Mouse (Mus musculus): ENCODE measurements around the gene Mtmr6. TPM values are rescaled to one million over a fixed set of nuclear protein-coding genes. Genes with fewer than 3 reads are reported as not detected.

Mtmr6 gene
- polyA plus RNA-seq, 1 experiment, result 92.1 TPM

DNA sequence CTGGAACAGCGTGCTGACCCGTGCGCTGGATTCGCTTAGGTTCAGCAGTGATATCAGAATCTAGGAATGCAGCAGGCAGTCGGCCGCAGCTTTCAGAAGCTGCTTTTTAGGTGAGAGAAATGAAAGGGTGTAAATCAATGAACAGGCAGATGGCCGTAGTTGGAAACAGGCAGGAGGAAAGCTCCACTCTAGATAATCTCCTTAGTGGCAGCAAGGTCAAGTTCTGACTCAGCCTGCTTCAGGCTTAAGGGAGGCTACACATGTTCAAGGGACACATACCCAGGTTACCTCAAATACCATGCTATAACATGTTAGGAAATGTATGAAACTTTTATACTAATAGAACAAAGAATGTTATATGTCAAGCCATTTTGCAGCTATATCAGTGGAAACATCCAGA is 2.7 kb upstream of the Mtmr6 start:
- Histone ChIP-seq H3K4me1 (ENCODE audit: control insufficient read depth, insufficient read depth, low read length) (peaks cover 2% of the 10 kb centered on the region; the same call in 1 of the 2 replicates), H3K27me3 (ENCODE audit: control insufficient read depth, insufficient read depth, low read length) (no peaks in the 10 kb centered on the region), H3K4me3 (ENCODE audit: control insufficient read depth, low read depth, low read length) (no peak overlapping the region), H3K27ac (ENCODE audit: control insufficient read depth, insufficient read depth, low read depth, low read length) (no peak overlapping the region), H3K36me3 (ENCODE audit: control insufficient read depth, insufficient read depth, low read length) (no peaks in the 10 kb centered on the region)
- TF ChIP-seq POLR2A (IDR thresholded peaks at IDR 0.05; ENCODE audit: control insufficient read depth, low read depth, low read length), result no peak
- TF ChIP-seq CTCF (IDR thresholded peaks at IDR 0.05; ENCODE audit: control insufficient read depth, insufficient read depth, insufficient replicate concordance, low read depth, low read length), result no peak

GRCm38 (mm10) chr14:60269333-60269732 is 4.3 kb downstream of the Mtmr6 start:
- no peak overlapping the region for H3K27ac ChIP-seq (ENCODE audit: control insufficient read depth, insufficient read depth, low read depth, low read length)
- TF ChIP-seq POLR2A (IDR thresholded peaks at IDR 0.05; ENCODE audit: control insufficient read depth, low read depth, low read length), result no peak
- TF ChIP-seq CTCF (IDR thresholded peaks at IDR 0.05; ENCODE audit: control insufficient read depth, insufficient read depth, insufficient replicate concordance, low read depth, low read length), result no peak
- no peak overlapping the region for H3K4me3 ChIP-seq (ENCODE audit: control insufficient read depth, low read depth, low read length)
- H3K36me3 ChIP-seq (ENCODE audit: control insufficient read depth, insufficient read depth, low read length), result no peaks in the 10 kb centered on the region; the same call in 1 of the 2 replicates
- H3K27me3 ChIP-seq (ENCODE audit: control insufficient read depth, insufficient read depth, low read length), result no peaks in the 10 kb centered on the region
- H3K4me1 ChIP-seq (ENCODE audit: control insufficient read depth, insufficient read depth, low read length), result peaks cover 2% of the 10 kb centered on the region; the same call in 1 of the 2 replicates

GRCm38 (mm10) chr14:60273346-60273745 is 8.3 kb downstream of the Mtmr6 start:
- Histone ChIP-seq H3K4me1 (ENCODE audit: control insufficient read depth, insufficient read depth, low read length) (no peaks in the 10 kb centered on the region), H3K27ac (ENCODE audit: control insufficient read depth, insufficient read depth, low read depth, low read length) (no peak overlapping the region), H3K4me3 (ENCODE audit: control insufficient read depth, low read depth, low read length) (no peak overlapping the region), H3K27me3 (ENCODE audit: control insufficient read depth, insufficient read depth, low read length) (no peaks in the 10 kb centered on the region), H3K36me3 (ENCODE audit: control insufficient read depth, insufficient read depth, low read length) (no peaks in the 10 kb centered on the region; the same call in 1 of the 2 replicates)
- TF ChIP-seq CTCF (IDR thresholded peaks at IDR 0.05; ENCODE audit: control insufficient read depth, insufficient read depth, insufficient replicate concordance, low read depth, low read length) (no peak), POLR2A (IDR thresholded peaks at IDR 0.05; ENCODE audit: control insufficient read depth, low read depth, low read length) (no peak)

- no peak for TF ChIP-seq CTCF (IDR thresholded peaks at IDR 0.05; ENCODE audit: control insufficient read depth, insufficient read depth, insufficient replicate concordance, low read depth, low read length)
- TF ChIP-seq POLR2A (IDR thresholded peaks at IDR 0.05; ENCODE audit: control insufficient read depth, low read depth, low read length), result no peak
- H3K4me1 ChIP-seq (ENCODE audit: control insufficient read depth, insufficient read depth, low read length), result no peaks in the 10 kb centered on the region
- H3K36me3 ChIP-seq (ENCODE audit: control insufficient read depth, insufficient read depth, low read length), result no peaks in the 10 kb centered on the region
- no peak overlapping the region for H3K27ac ChIP-seq (ENCODE audit: control insufficient read depth, insufficient read depth, low read depth, low read length)
- H3K4me3 ChIP-seq (ENCODE audit: control insufficient read depth, low read depth, low read length), result no peak overlapping the region
- H3K27me3 ChIP-seq (ENCODE audit: control insufficient read depth, insufficient read depth, low read length), result no peaks in the 10 kb centered on the region
Observed at GRCm38 (mm10) chr14:60275301-60276276, 10.6 kb downstream of the Mtmr6 start.

- Histone ChIP-seq H3K27me3 (ENCODE audit: control insufficient read depth, insufficient read depth, low read length) (no peaks in the 10 kb centered on the region), H3K36me3 (ENCODE audit: control insufficient read depth, insufficient read depth, low read length) (peaks cover 4% of the 10 kb centered on the region), H3K4me3 (ENCODE audit: control insufficient read depth, low read depth, low read length) (no peak overlapping the region), H3K4me1 (ENCODE audit: control insufficient read depth, insufficient read depth, low read length) (0 out of 2 replicates have a peak, but pooled peaks cover 3% of the 10 kb centered on the region), H3K27ac (ENCODE audit: control insufficient read depth, insufficient read depth, low read depth, low read length) (no peak overlapping the region)
- no peak for TF ChIP-seq POLR2A (IDR thresholded peaks at IDR 0.05; ENCODE audit: control insufficient read depth, low read depth, low read length)
- no peak for TF ChIP-seq CTCF (IDR thresholded peaks at IDR 0.05; ENCODE audit: control insufficient read depth, insufficient read depth, insufficient replicate concordance, low read depth, low read length)
Observed at GRCm38 (mm10) chr14:60286194-60286863, 21.3 kb downstream of the Mtmr6 start.

GRCm38 (mm10) chr14:60290363-60290762 is 25.3 kb downstream of the Mtmr6 start:
- H3K27ac ChIP-seq (ENCODE audit: control insufficient read depth, insufficient read depth, low read depth, low read length), result no peak overlapping the region
- H3K27me3 ChIP-seq (ENCODE audit: control insufficient read depth, insufficient read depth, low read length), result no peaks in the 10 kb centered on the region
- H3K4me1 ChIP-seq (ENCODE audit: control insufficient read depth, insufficient read depth, low read length), result no peaks in the 10 kb centered on the region
- TF ChIP-seq POLR2A (IDR thresholded peaks at IDR 0.05; ENCODE audit: control insufficient read depth, low read depth, low read length) (no peak), CTCF (IDR thresholded peaks at IDR 0.05; ENCODE audit: control insufficient read depth, insufficient read depth, insufficient replicate concordance, low read depth, low read length) (no peak)
- peaks cover 5% of the 10 kb centered on the region for H3K36me3 ChIP-seq (ENCODE audit: control insufficient read depth, insufficient read depth, low read length)
- H3K4me3 ChIP-seq (ENCODE audit: control insufficient read depth, low read depth, low read length), result no peak overlapping the region

DNA sequence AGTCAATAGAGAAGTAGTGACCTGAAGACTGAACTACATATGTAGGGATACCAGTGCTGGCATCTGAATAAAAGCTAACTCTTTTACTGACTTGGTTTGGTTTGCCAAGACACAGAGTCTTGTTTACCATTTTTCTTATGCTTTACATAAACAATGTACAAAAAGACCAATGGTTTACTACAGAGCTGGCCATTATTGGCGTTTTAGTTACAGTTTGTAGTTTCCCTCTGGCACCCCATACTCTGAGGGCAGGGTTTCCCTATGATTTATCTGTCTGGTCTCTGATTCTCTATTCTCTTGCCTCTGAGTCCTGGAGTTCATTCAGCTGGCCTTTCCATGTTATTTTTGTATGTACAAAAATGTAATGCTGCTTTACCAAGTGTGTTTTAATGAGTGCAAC is 30.5 kb downstream of the Mtmr6 start:
- peaks cover 4% of the 10 kb centered on the region for H3K36me3 ChIP-seq (ENCODE audit: control insufficient read depth, insufficient read depth, low read length)
- no peak overlapping the region for H3K4me3 ChIP-seq (ENCODE audit: control insufficient read depth, low read depth, low read length)
- no peaks in the 10 kb centered on the region for H3K4me1 ChIP-seq (ENCODE audit: control insufficient read depth, insufficient read depth, low read length)
- H3K27me3 ChIP-seq (ENCODE audit: control insufficient read depth, insufficient read depth, low read length), result no peaks in the 10 kb centered on the region
- TF ChIP-seq POLR2A (IDR thresholded peaks at IDR 0.05; ENCODE audit: control insufficient read depth, low read depth, low read length) (no peak), CTCF (IDR thresholded peaks at IDR 0.05; ENCODE audit: control insufficient read depth, insufficient read depth, insufficient replicate concordance, low read depth, low read length) (no peak)
- no peak overlapping the region for H3K27ac ChIP-seq (ENCODE audit: control insufficient read depth, insufficient read depth, low read depth, low read length)
